Mouse (Mus musculus) kidney, postnatal 25 days (tissue): ENCODE results near the gene D430041D05Rik.

Experiments used
- DNase-seq, 2 experiments: peaks; one replicate each; pipeline ENCODE4 v3.0.0; 2021; ENCODE audit warnings: mixed read lengths in 2 of 2

The D430041D05Rik gene

GRCm38 (mm10) chr2:104260920-104261740 lies 149.7 kb downstream of the D430041D05Rik start:
- DNase-seq: peak in 1 of 2 experiments; percentile 8

- no peak for DNase-seq
These were observed 154.2 kb downstream of the D430041D05Rik start for GRCm38 (mm10) chr2:104256585-104256984.

- DNase-seq: no peak
These were observed 155.9 kb downstream of the D430041D05Rik start for GRCm38 (mm10) chr2:104254944-104255343.

- DNase-seq: no peak
These were observed 157.5 kb downstream of the D430041D05Rik start for GRCm38 (mm10) chr2:104253341-104253740.

GRCm38 (mm10) chr2:104251647-104252046 lies 159.2 kb downstream of the D430041D05Rik start:
- no peak for DNase-seq

- DNase-seq: no peak
These were observed 161.0 kb downstream of the D430041D05Rik start for GRCm38 (mm10) chr2:104249856-104250255.

GRCm38 (mm10) chr2:104246851-104247250 lies 164.0 kb downstream of the D430041D05Rik start:
- no peak for DNase-seq

GRCm38 (mm10) chr2:104242055-104242454 lies 168.8 kb downstream of the D430041D05Rik start:
- DNase-seq: no peak

GRCm38 (mm10) chr2:104237141-104237540 lies 173.7 kb downstream of the D430041D05Rik start:
- no peak for DNase-seq

- DNase-seq: no peak
These were observed 180.4 kb downstream of the D430041D05Rik start for GRCm38 (mm10) chr2:104230444-104230843.

GRCm38 (mm10) chr2:104226057-104226456 lies 184.8 kb downstream of the D430041D05Rik start:
- no peak for DNase-seq

GRCm38 (mm10) chr2:104219733-104220391 lies 191.0 kb downstream of the D430041D05Rik start:
- no peak for DNase-seq

- no peak for DNase-seq
These were observed 192.2 kb downstream of the D430041D05Rik start for GRCm38 (mm10) chr2:104218588-104219065.

- DNase-seq: no peak
These were observed 192.7 kb downstream of the D430041D05Rik start for GRCm38 (mm10) chr2:104218114-104218513.

GRCm38 (mm10) chr2:104209408-104209807 lies 201.4 kb downstream of the D430041D05Rik start:
- no peak for DNase-seq

- DNase-seq: no peak
These were observed 202.4 kb downstream of the D430041D05Rik start for GRCm38 (mm10) chr2:104208415-104208814.

GRCm38 (mm10) chr2:104207948-104208347 lies 202.9 kb downstream of the D430041D05Rik start:
- DNase-seq: no peak

- DNase-seq: no peak
These were observed 205.2 kb downstream of the D430041D05Rik start for GRCm38 (mm10) chr2:104205623-104206022.

GRCm38 (mm10) chr2:104200211-104200610 lies 210.6 kb downstream of the D430041D05Rik start:
- no peak for DNase-seq

GRCm38 (mm10) chr2:104198186-104198585 lies 212.6 kb downstream of the D430041D05Rik start:
- DNase-seq: no peak

- DNase-seq: no peak
These were observed 213.5 kb downstream of the D430041D05Rik start for GRCm38 (mm10) chr2:104197281-104197680.

GRCm38 (mm10) chr2:104192401-104193141 lies 218.2 kb downstream of the D430041D05Rik start:
- DNase-seq: no peak

- DNase-seq: no peak
These were observed 219.1 kb downstream of the D430041D05Rik start for GRCm38 (mm10) chr2:104191723-104192122.
